ENCODE assay signal across 10 mouse cellular contexts in genomic region chr3:52555038-52555437, GRCm38 (mm10).
DNase-seq lines count a peak whose midpoint lies in the region; ATAC-seq lines count a peak whose summit lies in the region.
"Had no signal": no experiment of that assay in that cellular context is flagged by ENCODE, and none has a peak within 500 bp of the region (broad histone marks: within the 10 kb centered on the region; RNA-seq: fewer than 3 reads in every experiment).

No protein-coding gene starts in this region.

- no peaks in the 10 kb centered on the region for H3K36me3 ChIP-seq in megakaryocyte, embryonic 14.5 days (replicated peaks; ENCODE audit: low read length)
- H3K36me3 ChIP-seq: hindbrain, embryonic 12.5 days had no signal

- peaks cover 61% of the 10 kb centered on the region for H3K27me3 ChIP-seq in megakaryocyte, embryonic 14.5 days (replicated peaks)
- H3K27me3 ChIP-seq: hindbrain, embryonic 12.5 days had no signal

- ATAC-seq in activated CD4-positive, CD25-positive, alpha-beta regulatory T cell, adult 4 months, result peak; percentile 99

- H3K9me3 ChIP-seq in megakaryocyte, embryonic 14.5 days, result peaks cover 15% of the 10 kb centered on the region
- H3K9me3 ChIP-seq: hindbrain, embryonic 12.5 days had no signal

- peak; percentile 18 for DNase-seq in kidney, postnatal 36 days
- no peak for DNase-seq in kidney, adult 11 months
- peak; percentile 64 to 66 for DNase-seq in thymus, postnatal 10 days (ENCODE audit: low spot score in 2 of 2)
- no peak for DNase-seq in embryo, embryonic 10 days (ENCODE audit: low spot score)
- DNase-seq in cerebellum, adult 11 months, result no peak
- DNase-seq in layer of hippocampus, adult 9-10 months (ENCODE audit: low spot score), result no peak
- DNase-seq: right cerebral cortex, adult 18-20 months had no signal

- peaks cover 22% of the 10 kb centered on the region for H3K4me1 ChIP-seq in megakaryocyte, embryonic 14.5 days

- peak overlapping the region; percentile 6 for H3K4me3 ChIP-seq in megakaryocyte, embryonic 14.5 days (replicated peaks)
- H3K4me3 ChIP-seq: hindbrain, embryonic 12.5 days had no signal

Comparison
In these comparisons a context has a peak if more than half of its experiments do, and no peak if none do; other contexts are left out.
1. DNase-seq: peak in kidney, postnatal 36 days (2 of 2) and thymus, postnatal 10 days (2 of 2); none in kidney, adult 11 months (single experiment), embryo, embryonic 10 days (single experiment), cerebellum, adult 11 months (single experiment) and layer of hippocampus, adult 9-10 months (single experiment).